Mouse (Mus musculus): ENCODE measurements around the gene Hspbap1. TPM values are rescaled to one million over a fixed set of nuclear protein-coding genes. Genes with fewer than 3 reads are reported as not detected.
A peak's percentile ranks its signal among the peaks of the same experiment; 100 is the strongest.

Hspbap1 gene
- polyA plus RNA-seq, 1 experiment from 2014 or later, result 8.0 TPM

- H3K27ac ChIP-seq (ENCODE audit: low read depth, low read length), result no peak overlapping the region
- no peaks in the 10 kb centered on the region for H3K4me1 ChIP-seq (replicated peaks; ENCODE audit: control insufficient read depth, insufficient read depth, low read length)
- H3K4me3 ChIP-seq (ENCODE audit: low read depth, low read length), result no peak overlapping the region
- H3K36me3 ChIP-seq (ENCODE audit: control insufficient read depth, insufficient read depth), result peaks cover 16% of the 10 kb centered on the region
- no peaks in the 10 kb centered on the region for H3K27me3 ChIP-seq (replicated peaks; ENCODE audit: control insufficient read depth, insufficient read depth, low read length)
- no peaks in the 10 kb centered on the region for H3K9me3 ChIP-seq (ENCODE audit: control insufficient read depth)
- no peak overlapping the region for H3K9ac ChIP-seq (ENCODE audit: low read depth, low read length)
- no peak overlapping the region for H3K4me2 ChIP-seq (replicated peaks; ENCODE audit: low read depth)
- 39% methylated on average over 7 of the region's 7 CpGs for WGBS
- no peak for ATAC-seq
- no peak for TF ChIP-seq CTCF (IDR thresholded peaks at IDR 0.05; ENCODE audit: low read depth)
Measured at GRCm38 (mm10) chr16:35829999-35830398, 59.8 kb downstream of the Hspbap1 start.

- WGBS, result 80% methylated on average over 3 of the region's 3 CpGs
- H3K27ac ChIP-seq (ENCODE audit: low read depth, low read length), result no peak overlapping the region
- H3K4me1 ChIP-seq (replicated peaks; ENCODE audit: control insufficient read depth, insufficient read depth, low read length), result no peaks in the 10 kb centered on the region
- no peak for TF ChIP-seq CTCF (IDR thresholded peaks at IDR 0.05; ENCODE audit: low read depth)
- 0 out of 2 replicates have a peak, but pooled peaks cover 3% of the 10 kb centered on the region for H3K9me3 ChIP-seq (ENCODE audit: control insufficient read depth)
- no peak for ATAC-seq
- H3K4me3 ChIP-seq (ENCODE audit: low read depth, low read length), result no peak overlapping the region
- H3K4me2 ChIP-seq (replicated peaks; ENCODE audit: low read depth), result no peak overlapping the region
- peaks cover 22% of the 10 kb centered on the region; the same call in 1 of the 2 replicates for H3K36me3 ChIP-seq (ENCODE audit: control insufficient read depth, insufficient read depth)
- no peak overlapping the region for H3K9ac ChIP-seq (ENCODE audit: low read depth, low read length)
- H3K27me3 ChIP-seq (replicated peaks; ENCODE audit: control insufficient read depth, insufficient read depth, low read length), result no peaks in the 10 kb centered on the region
Measured at GRCm38 (mm10) chr16:35832926-35833325, 62.8 kb downstream of the Hspbap1 start.

- Histone ChIP-seq H3K4me1 (replicated peaks; ENCODE audit: control insufficient read depth, insufficient read depth, low read length) (no peaks in the 10 kb centered on the region), H3K27me3 (replicated peaks; ENCODE audit: control insufficient read depth, insufficient read depth, low read length) (no peaks in the 10 kb centered on the region), H3K4me2 (replicated peaks; ENCODE audit: low read depth) (no peak overlapping the region), H3K36me3 (ENCODE audit: control insufficient read depth, insufficient read depth) (peaks cover 30% of the 10 kb centered on the region; the same call in 1 of the 2 replicates), H3K9ac (ENCODE audit: low read depth, low read length) (no peak overlapping the region), H3K4me3 (ENCODE audit: low read depth, low read length) (no peak overlapping the region), H3K9me3 (ENCODE audit: control insufficient read depth) (0 out of 2 replicates have a peak, but pooled peaks cover 3% of the 10 kb centered on the region), H3K27ac (ENCODE audit: low read depth, low read length) (no peak overlapping the region)
- ATAC-seq, result no peak
- WGBS, result 85% methylated on average over 8 of the region's 8 CpGs
- no peak for TF ChIP-seq CTCF (IDR thresholded peaks at IDR 0.05; ENCODE audit: low read depth)
Measured at GRCm38 (mm10) chr16:35834653-35835052, 64.5 kb downstream of the Hspbap1 start.

GRCm38 (mm10) chr16:35839680-35840079 is 69.5 kb downstream of the Hspbap1 start:
- peak; percentile 81 for TF ChIP-seq CTCF (IDR thresholded peaks at IDR 0.05; ENCODE audit: low read depth)
- no peaks in the 10 kb centered on the region for H3K27me3 ChIP-seq (replicated peaks; ENCODE audit: control insufficient read depth, insufficient read depth, low read length)
- 27% methylated on average over 1 of the region's 1 CpGs for WGBS
- no peak for ATAC-seq
- no peak overlapping the region for H3K4me2 ChIP-seq (replicated peaks; ENCODE audit: low read depth)
- H3K9ac ChIP-seq (ENCODE audit: low read depth, low read length), result no peak overlapping the region
- no peak overlapping the region for H3K27ac ChIP-seq (ENCODE audit: low read depth, low read length)
- peaks cover 44% of the 10 kb centered on the region for H3K36me3 ChIP-seq (ENCODE audit: control insufficient read depth, insufficient read depth)
- no peaks in the 10 kb centered on the region for H3K4me1 ChIP-seq (replicated peaks; ENCODE audit: control insufficient read depth, insufficient read depth, low read length)
- no peak overlapping the region for H3K4me3 ChIP-seq (ENCODE audit: low read depth, low read length)
- H3K9me3 ChIP-seq (ENCODE audit: control insufficient read depth), result 0 out of 2 replicates have a peak, but pooled peaks cover 3% of the 10 kb centered on the region

DNA sequence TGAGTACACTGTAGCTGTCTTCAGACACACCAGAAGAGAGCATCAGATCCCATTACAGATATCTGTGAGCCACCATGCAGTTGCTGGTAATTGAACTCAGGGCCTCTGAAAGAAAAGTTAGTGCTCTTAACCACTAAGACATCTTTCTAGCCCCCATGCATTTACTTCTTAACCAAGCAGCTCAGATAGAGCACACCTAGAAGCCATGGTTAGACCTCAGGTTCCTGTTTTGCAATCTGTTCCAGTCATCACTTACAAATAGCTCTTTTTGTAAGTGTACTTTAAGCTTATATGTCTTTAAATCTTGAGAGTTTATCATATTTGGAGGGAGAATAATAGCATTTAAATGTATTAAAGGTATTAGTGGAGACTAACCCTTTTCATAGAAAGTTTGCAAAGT is 77.0 kb downstream of the Hspbap1 start:
- no peak overlapping the region for H3K27ac ChIP-seq (ENCODE audit: low read depth, low read length)
- TF ChIP-seq CTCF (IDR thresholded peaks at IDR 0.05; ENCODE audit: low read depth), result no peak
- no peak overlapping the region for H3K4me2 ChIP-seq (replicated peaks; ENCODE audit: low read depth)
- H3K36me3 ChIP-seq (ENCODE audit: control insufficient read depth, insufficient read depth), result peaks cover 32% of the 10 kb centered on the region
- no peaks in the 10 kb centered on the region for H3K9me3 ChIP-seq (ENCODE audit: control insufficient read depth)
- H3K9ac ChIP-seq (ENCODE audit: low read depth, low read length), result no peak overlapping the region
- H3K4me1 ChIP-seq (replicated peaks; ENCODE audit: control insufficient read depth, insufficient read depth, low read length), result no peaks in the 10 kb centered on the region
- no peak for ATAC-seq
- H3K4me3 ChIP-seq (ENCODE audit: low read depth, low read length), result no peak overlapping the region
- H3K27me3 ChIP-seq (replicated peaks; ENCODE audit: control insufficient read depth, insufficient read depth, low read length), result no peaks in the 10 kb centered on the region

- no peaks in the 10 kb centered on the region for H3K27me3 ChIP-seq (replicated peaks; ENCODE audit: control insufficient read depth, insufficient read depth, low read length)
- WGBS, result 76% methylated on average over 4 of the region's 4 CpGs
- H3K36me3 ChIP-seq (ENCODE audit: control insufficient read depth, insufficient read depth), result peaks cover 44% of the 10 kb centered on the region
- no peak for ATAC-seq
- H3K4me2 ChIP-seq (replicated peaks; ENCODE audit: low read depth), result no peak overlapping the region
- no peaks in the 10 kb centered on the region for H3K4me1 ChIP-seq (replicated peaks; ENCODE audit: control insufficient read depth, insufficient read depth, low read length)
- H3K27ac ChIP-seq (ENCODE audit: low read depth, low read length), result no peak overlapping the region
- TF ChIP-seq CTCF (IDR thresholded peaks at IDR 0.05; ENCODE audit: low read depth), result no peak
- no peak overlapping the region for H3K4me3 ChIP-seq (ENCODE audit: low read depth, low read length)
- H3K9me3 ChIP-seq (ENCODE audit: control insufficient read depth), result no peaks in the 10 kb centered on the region
- no peak overlapping the region for H3K9ac ChIP-seq (ENCODE audit: low read depth, low read length)
Measured at GRCm38 (mm10) chr16:35855846-35856245, 85.7 kb downstream of the Hspbap1 start.

DNA sequence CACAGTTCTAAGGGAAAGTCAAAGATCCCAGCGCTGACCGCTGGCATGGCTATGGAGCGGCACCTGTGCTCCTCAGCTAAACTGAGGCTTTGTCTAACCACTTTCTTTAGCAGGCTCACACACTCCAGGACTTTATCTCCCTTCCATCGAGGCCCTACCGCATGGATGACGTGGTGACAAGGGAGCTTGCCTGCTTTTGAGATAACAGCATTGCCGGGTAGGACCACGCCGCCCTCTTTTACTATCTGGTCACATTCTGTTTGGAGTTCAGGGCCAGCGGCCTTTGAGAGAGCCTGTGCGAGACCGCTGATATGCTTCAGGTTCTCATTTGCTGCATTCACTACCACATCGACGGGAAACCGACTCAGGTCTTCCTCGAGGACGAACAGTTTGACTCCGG is 86.6 kb downstream of the Hspbap1 start:
- Histone ChIP-seq H3K9ac (ENCODE audit: low read depth, low read length) (no peak overlapping the region), H3K27me3 (replicated peaks; ENCODE audit: control insufficient read depth, insufficient read depth, low read length) (no peaks in the 10 kb centered on the region), H3K4me1 (replicated peaks; ENCODE audit: control insufficient read depth, insufficient read depth, low read length) (no peaks in the 10 kb centered on the region), H3K9me3 (ENCODE audit: control insufficient read depth) (no peaks in the 10 kb centered on the region), H3K4me2 (replicated peaks; ENCODE audit: low read depth) (no peak overlapping the region), H3K27ac (ENCODE audit: low read depth, low read length) (no peak overlapping the region), H3K4me3 (ENCODE audit: low read depth, low read length) (no peak overlapping the region), H3K36me3 (ENCODE audit: control insufficient read depth, insufficient read depth) (peaks cover 52% of the 10 kb centered on the region)
- TF ChIP-seq CTCF (IDR thresholded peaks at IDR 0.05; ENCODE audit: low read depth), result no peak
- ATAC-seq, result no peak
- 78% methylated on average over 18 of the region's 18 CpGs for WGBS

Data from intestine, postnatal 0 days (tissue).